Mouse (Mus musculus) C2C12 (cell line): Measurements from ENCODE around the gene Rsph6a.

Experiments
- MAX ChIP-seq: IDR thresholded peaks from one replicate; pipeline ENCODE4 v1.6.1; 2011; ENCODE audit warnings: mild to moderate bottlenecking, control low read depth
- MYOD1 ChIP-seq: IDR thresholded peaks from one replicate; pipeline ENCODE4 v1.6.1; 2011; ENCODE audit warnings: low read depth; ENCODE audit not compliant: control insufficient read depth, insufficient read length

DNA sequence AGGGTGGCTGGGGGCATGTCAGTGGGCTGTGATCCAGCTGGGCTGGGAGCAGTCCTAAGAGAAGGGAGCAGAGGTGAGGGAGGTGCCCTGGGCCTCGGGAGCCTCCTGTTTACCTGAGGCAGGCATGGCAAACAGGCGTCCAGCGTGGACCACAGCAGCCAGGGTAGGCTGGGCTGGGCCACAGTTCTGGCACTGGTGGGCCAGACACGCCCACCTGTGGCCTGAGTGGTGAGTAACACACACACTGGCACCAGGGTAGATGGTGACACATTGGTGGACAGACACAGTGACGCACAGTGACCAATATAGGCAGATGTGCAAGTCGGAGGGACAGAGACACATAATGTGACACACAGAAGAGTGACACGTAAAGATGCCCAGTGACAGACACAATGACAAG is 43.9 kb upstream of the Rsph6a start:
- TF ChIP-seq MAX (no peak), MYOD1 (no peak)
